Mouse (Mus musculus) midbrain, embryonic 14.5 days (tissue): ENCODE data around the gene Kat6b. TPM values are rescaled to one million over a fixed set of nuclear protein-coding genes. Genes with fewer than 3 reads are reported as not detected.
A peak's percentile ranks its signal among the peaks of the same experiment; 100 is the strongest.
"Not testable (repeated sequence)": the region's sequence is repeated elsewhere in the genome, so short reads cannot be mapped to it uniquely, and the experiment has no call there.

ENCODE experiments used
- ATAC-seq: fragments of 200-750 bp; cut with Nextera tagmentation; 2 replicates; pipeline ENCODE4 v1.8.0; 2017; ENCODE audit warnings: moderate number of reproducible peaks, moderate library complexity; ENCODE audit not compliant: low FRiP score, low TSS enrichment
- DNase-seq: peaks from one replicate; pipeline ENCODE4 v3.0.0-alpha.2; 2015
- H3K27ac ChIP-seq: fragments of 300-500 bp; sonication (generic); replicated peaks from 2 replicates; pipeline ENCODE4 v1.5.1; 2014; ENCODE audit warnings: mild to moderate bottlenecking, low read depth, low read length, moderate library complexity
- H3K27me3 ChIP-seq: fragments of 300-500 bp; sonication (generic); 2 replicates; pipeline ENCODE4 v1.6.1; 2014; ENCODE audit warnings: low read length, control low read depth, mixed read lengths; ENCODE audit not compliant: control insufficient read depth, insufficient read depth
- H3K36me3 ChIP-seq: fragments of 300-500 bp; sonication (generic); 2 replicates; pipeline ENCODE4 v1.6.1; 2014; ENCODE audit warnings: low read length, control low read depth; ENCODE audit not compliant: control insufficient read depth, insufficient read depth
- H3K4me1 ChIP-seq: fragments of 300-500 bp; sonication (generic); 2 replicates; pipeline ENCODE4 v1.6.1; 2014; ENCODE audit warnings: mild to moderate bottlenecking, antibody characterized with exemption, low read length, control low read depth; ENCODE audit not compliant: control insufficient read depth, insufficient read depth
- H3K4me2 ChIP-seq: fragments of 300-500 bp; sonication (generic); 2 replicates; pipeline ENCODE4 v1.6.1; 2014; ENCODE audit warnings: mild to moderate bottlenecking, low read length, moderate library complexity
- H3K4me3 ChIP-seq: fragments of 300-500 bp; sonication (generic); replicated peaks from 2 replicates; pipeline ENCODE4 v1.5.1; 2014; ENCODE audit warnings: low read depth, low read length
- H3K9ac ChIP-seq: fragments of 300-500 bp; sonication (generic); replicated peaks from 2 replicates; pipeline ENCODE4 v1.6.1; 2014; ENCODE audit warnings: mild to moderate bottlenecking, low read length, moderate library complexity
- H3K9me3 ChIP-seq: fragments of 300-500 bp; sonication (generic); 2 replicates; pipeline ENCODE4 v1.6.1; 2016; ENCODE audit warnings: low read length, control low read depth, mixed read lengths; ENCODE audit not compliant: control insufficient read depth
- WGBS: fragments of 180-500 bp; shearing (Covaris S2); extraction: QIAGEN DNeasy Blood & Tissue Kit; methylation state at CpG from one replicate; pipeline ENCODE4 v1.1.7; 2014; 5-methylcytosine and 5-hydroxymethylcytosine counted together
- polyA plus RNA-seq: library from polyadenylated mRNA; unstranded; fragments of >200 nt; fragmentation: Nextera tagmentation; extraction: Ambion mirVana; gene quantifications from 2 replicates; pipeline ENCODE4 v1.2.1, GENCODE M21; 2014

The Kat6b gene
- polyA plus RNA-seq, 1 experiment from 2014 or later = 29.4 TPM

GRCm38 (mm10) chr14:21640806-21641435 is 159.7 kb downstream of the Kat6b start:
- DNase-seq (no peak), ATAC-seq (no peak)
- H3K27ac ChIP-seq = no peak overlapping the region
- WGBS = 89% methylated on average over 4 of the region's 4 CpGs
- no peaks in the 10 kb centered on the region for H3K27me3 ChIP-seq
- no peaks in the 10 kb centered on the region for H3K9me3 ChIP-seq
- peaks cover 17% of the 10 kb centered on the region for H3K36me3 ChIP-seq
- H3K4me2 ChIP-seq = no peak overlapping the region
- H3K9ac ChIP-seq = no peak overlapping the region
- H3K4me1 ChIP-seq = no peaks in the 10 kb centered on the region
- no peak overlapping the region for H3K4me3 ChIP-seq

GRCm38 (mm10) chr14:21653813-21654212 is 172.6 kb downstream of the Kat6b start:
- no peak overlapping the region for H3K27ac ChIP-seq
- no peak overlapping the region for H3K4me2 ChIP-seq
- WGBS = 85% methylated on average over 2 of the region's 2 CpGs
- H3K36me3 ChIP-seq = 0 out of 2 replicates have a peak, but pooled peaks cover 3% of the 10 kb centered on the region
- DNase-seq (no peak), ATAC-seq (no peak)
- no peak overlapping the region for H3K9ac ChIP-seq
- H3K4me1 ChIP-seq = no peaks in the 10 kb centered on the region
- no peaks in the 10 kb centered on the region for H3K27me3 ChIP-seq
- no peak overlapping the region for H3K4me3 ChIP-seq
- no peaks in the 10 kb centered on the region for H3K9me3 ChIP-seq

GRCm38 (mm10) chr14:21659155-21659554 is 177.9 kb downstream of the Kat6b start:
- DNase-seq (no peak), ATAC-seq (no peak)
- Histone ChIP-seq H3K4me2 (no peak overlapping the region), H3K27ac (0 out of 2 replicates have a peak overlapping the region, but pooled peaks have one; percentile 37), H3K27me3 (no peaks in the 10 kb centered on the region), H3K9me3 (no peaks in the 10 kb centered on the region), H3K4me3 (no peak overlapping the region), H3K4me1 (no peaks in the 10 kb centered on the region), H3K36me3 (peaks cover 29% of the 10 kb centered on the region), H3K9ac (no peak overlapping the region)
- 73% methylated on average over 13 of the region's 13 CpGs for WGBS

GRCm38 (mm10) chr14:21659652-21660051 is 178.4 kb downstream of the Kat6b start:
- ATAC-seq (peak; percentile 57; the same call in 1 of the 2 replicates), DNase-seq (peak; percentile 84)
- Histone ChIP-seq H3K27me3 (no peaks in the 10 kb centered on the region), H3K4me2 (no peak overlapping the region), H3K9me3 (no peaks in the 10 kb centered on the region), H3K27ac (0 out of 2 replicates have a peak overlapping the region, but pooled peaks have one; percentile 37), H3K4me3 (no peak overlapping the region), H3K9ac (no peak overlapping the region), H3K36me3 (peaks cover 34% of the 10 kb centered on the region), H3K4me1 (no peaks in the 10 kb centered on the region)
- 31% methylated on average over 5 of the region's 5 CpGs for WGBS

GRCm38 (mm10) chr14:21662465-21663142 is 181.4 kb downstream of the Kat6b start:
- Histone ChIP-seq H3K9ac (no peak overlapping the region), H3K4me2 (no peak overlapping the region), H3K36me3 (peaks cover 64% of the 10 kb centered on the region), H3K9me3 (no peaks in the 10 kb centered on the region), H3K4me1 (no peaks in the 10 kb centered on the region), H3K27ac (no peak overlapping the region), H3K27me3 (no peaks in the 10 kb centered on the region), H3K4me3 (no peak overlapping the region)
- 85% methylated on average over 8 of the region's 8 CpGs for WGBS
- ATAC-seq = no peak
- peak; percentile 16 for DNase-seq

GRCm38 (mm10) chr14:21669218-21669617 is 188.0 kb downstream of the Kat6b start:
- H3K4me1 ChIP-seq = no peaks in the 10 kb centered on the region
- no peaks in the 10 kb centered on the region for H3K9me3 ChIP-seq
- H3K4me2 ChIP-seq = no peak overlapping the region
- H3K27me3 ChIP-seq = no peaks in the 10 kb centered on the region
- DNase-seq (no peak), ATAC-seq (no peak)
- H3K4me3 ChIP-seq = no peak overlapping the region
- WGBS = 95% methylated on average over 11 of the region's 11 CpGs
- H3K36me3 ChIP-seq = peaks cover 63% of the 10 kb centered on the region
- no peak overlapping the region for H3K9ac ChIP-seq
- H3K27ac ChIP-seq = no peak overlapping the region

GRCm38 (mm10) chr14:21669633-21670421 is 188.6 kb downstream of the Kat6b start:
- Histone ChIP-seq H3K4me1 (no peaks in the 10 kb centered on the region), H3K36me3 (peaks cover 57% of the 10 kb centered on the region), H3K27ac (no peak overlapping the region), H3K9me3 (no peaks in the 10 kb centered on the region), H3K9ac (no peak overlapping the region), H3K4me3 (no peak overlapping the region), H3K27me3 (no peaks in the 10 kb centered on the region), H3K4me2 (no peak overlapping the region)
- ATAC-seq = no peak
- DNase-seq = no peak
- WGBS = 85% methylated on average over 11 of the region's 11 CpGs

GRCm38 (mm10) chr14:21670422-21671006 is 189.3 kb downstream of the Kat6b start:
- not testable (repeated sequence) for H3K9me3 ChIP-seq, H3K4me3 ChIP-seq, H3K9ac ChIP-seq, H3K27ac ChIP-seq, ATAC-seq, H3K4me2 ChIP-seq, DNase-seq, H3K27me3 ChIP-seq, H3K4me1 ChIP-seq
- H3K36me3 ChIP-seq = peaks cover 50% of the 10 kb centered on the region
- WGBS = 91% methylated on average over 15 of the region's 15 CpGs
